ENCODE assay signal across 34 mouse cellular contexts in the genomic region with DNA sequence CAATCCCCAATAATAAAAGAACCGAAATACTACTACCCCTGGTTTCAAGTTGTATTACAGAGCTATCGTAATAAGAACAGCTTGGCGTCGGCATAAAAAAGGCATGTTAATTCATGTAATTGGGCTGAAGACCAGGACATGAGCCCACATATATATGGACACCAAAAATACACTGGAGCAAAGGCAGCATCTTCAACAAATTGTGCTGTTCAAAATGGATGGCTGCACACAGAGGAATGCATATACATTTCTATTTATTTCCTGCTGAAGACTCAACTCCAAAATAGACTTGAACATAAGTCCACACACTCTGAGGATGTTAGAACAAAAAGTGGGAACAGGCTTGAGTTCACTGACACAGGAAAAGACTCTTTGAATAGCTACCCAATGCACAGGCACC. TPM values are rescaled to one million over a fixed set of nuclear protein-coding genes. Genes with fewer than 3 reads are reported as not detected.
"Had no signal": no experiment of that assay in that cellular context is flagged by ENCODE, and none has a peak within 500 bp of the region (broad histone marks: within the 10 kb centered on the region; RNA-seq: fewer than 3 reads in every experiment).

No protein-coding gene starts in this region.

- H3K36me3 ChIP-seq: limb, embryonic 10.5 days; limb, embryonic 12.5 days; limb, embryonic 13.5 days; limb, embryonic 15.5 days; liver, embryonic 12.5 days; liver, embryonic 13.5 days; liver, embryonic 15.5 days; lung, embryonic 15.5 days; midbrain, embryonic 10.5 days; midbrain, embryonic 12.5 days; midbrain, embryonic 13.5 days; midbrain, embryonic 15.5 days had no signal

- H3K4me2 ChIP-seq: limb, embryonic 12.5 days; limb, embryonic 13.5 days; limb, embryonic 15.5 days; liver, embryonic 12.5 days; liver, embryonic 13.5 days; liver, embryonic 15.5 days; lung, embryonic 14.5 days; lung, embryonic 15.5 days; midbrain, embryonic 11.5 days; midbrain, embryonic 12.5 days; midbrain, embryonic 13.5 days; midbrain, embryonic 15.5 days had no signal

- DNase-seq: left cerebral cortex, postnatal 4 days; liver; liver, embryonic 13.5 days; liver, postnatal 0 days; lung, adult 18-20 months; lung, adult 2 months; lung, embryonic 14.5 days; lung, postnatal 10 days; lung, postnatal 14 days; lung, postnatal 36 days; lung, postnatal 4 days; midbrain, embryonic 14.5 days had no signal

- H3K9me3 ChIP-seq: limb, embryonic 10.5 days; limb, embryonic 12.5 days; limb, embryonic 13.5 days; limb, embryonic 15.5 days; liver, embryonic 12.5 days; liver, embryonic 13.5 days; liver, embryonic 15.5 days; lung, embryonic 15.5 days; midbrain, embryonic 10.5 days; midbrain, embryonic 12.5 days; midbrain, embryonic 13.5 days; midbrain, embryonic 15.5 days had no signal

- H3K27me3 ChIP-seq: limb, embryonic 12.5 days; limb, embryonic 13.5 days; limb, embryonic 15.5 days; liver, embryonic 12.5 days; liver, embryonic 13.5 days; liver, embryonic 15.5 days; lung, embryonic 15.5 days; midbrain, embryonic 12.5 days; midbrain, embryonic 13.5 days; midbrain, embryonic 15.5 days had no signal

- H3K4me1 ChIP-seq: limb, embryonic 10.5 days; limb, embryonic 12.5 days; limb, embryonic 13.5 days; limb, embryonic 15.5 days; liver, embryonic 12.5 days; liver, embryonic 13.5 days; liver, embryonic 15.5 days; lung, embryonic 15.5 days; megakaryocyte, embryonic 14.5 days; midbrain, embryonic 10.5 days; midbrain, embryonic 12.5 days; midbrain, embryonic 13.5 days; midbrain, embryonic 15.5 days had no signal

- H3K9ac ChIP-seq: limb, embryonic 12.5 days; limb, embryonic 13.5 days; limb, embryonic 15.5 days; liver, embryonic 12.5 days; liver, embryonic 13.5 days; liver, embryonic 14.5 days; liver, embryonic 15.5 days; liver, postnatal 0 days; lung, embryonic 14.5 days; lung, embryonic 15.5 days; midbrain, embryonic 12.5 days; midbrain, embryonic 13.5 days; midbrain, embryonic 15.5 days had no signal

- H3K27ac ChIP-seq: left cerebral cortex, adult 2 months; limb, embryonic 10.5 days; limb, embryonic 12.5 days; limb, embryonic 13.5 days; limb, embryonic 15.5 days; liver, embryonic 12.5 days; liver, embryonic 13.5 days; liver, embryonic 14.5 days; liver, embryonic 15.5 days; lung, embryonic 15.5 days; macrophage; midbrain, embryonic 10.5 days; midbrain, embryonic 12.5 days; midbrain, embryonic 13.5 days; midbrain, embryonic 15.5 days had no signal

- ATAC-seq: liver, embryonic 12.5 days; liver, postnatal 0 days; lung, postnatal 0 days; midbrain, embryonic 13.5 days; midbrain, embryonic 15.5 days; midbrain, embryonic 16.5 days had no signal

- H3K4me3 ChIP-seq: left cerebral cortex, adult 2 months; limb, embryonic 10.5 days; limb, embryonic 12.5 days; limb, embryonic 13.5 days; limb, embryonic 15.5 days; liver, embryonic 12.5 days; liver, embryonic 13.5 days; liver, embryonic 15.5 days; lung, embryonic 15.5 days; megakaryocyte, embryonic 14.5 days; midbrain, embryonic 10.5 days; midbrain, embryonic 12.5 days; midbrain, embryonic 13.5 days; midbrain, embryonic 15.5 days; myocyte had no signal

RNA-seq across cellular contexts. Expression of gene Itgad, which starts 9.8 kb away (rescaled TPM):
- polyA plus RNA-seq: limb, embryonic 10.5 days; limb, embryonic 11.5 days; limb, embryonic 12.5 days; limb, embryonic 13.5 days; limb, embryonic 14.5 days; limb, embryonic 15.5 days; liver, embryonic 12.5 days; liver, embryonic 13.5 days; lung, embryonic 14.5 days; midbrain, embryonic 11.5 days; midbrain, embryonic 12.5 days; midbrain, embryonic 13.5 days; midbrain, embryonic 14.5 days; midbrain, embryonic 15.5 days; midbrain, embryonic 16.5 days; midbrain, postnatal 0 days had no signal

RNA-seq across cellular contexts. Expression of gene Itgax, which starts 34.7 kb away (rescaled TPM):
- polyA plus RNA-seq: limb, embryonic 10.5 days; limb, embryonic 11.5 days; limb, embryonic 12.5 days; limb, embryonic 13.5 days; midbrain, embryonic 10.5 days; midbrain, postnatal 0 days; myocyte had no signal

RNA-seq across cellular contexts. Expression of gene Cox6a2, which starts 42.2 kb away (rescaled TPM):
- polyA plus RNA-seq: midbrain, embryonic 10.5 days; midbrain, embryonic 11.5 days; midbrain, embryonic 12.5 days; midbrain, embryonic 13.5 days; midbrain, embryonic 14.5 days; midbrain, embryonic 15.5 days had no signal
